ENCODE assay signal across 7 mouse cellular contexts in genomic region chr14:26579346-26580343, GRCm38 (mm10). TPM values are rescaled to one million over a fixed set of nuclear protein-coding genes. Genes with fewer than 3 reads are reported as not detected.
DNase-seq lines count a peak whose midpoint lies in the region; ATAC-seq lines count a peak whose summit lies in the region.

No protein-coding gene starts in this region.

- intact Hi-C loops in gastrocnemius, postnatal 36 days (cut with DNase I), result loop anchor here (2.0 to 5.0 kb wide), 2 partner anchors 45 to 87 kb away; partner anchors contain the start of gene Slmap
- intact Hi-C loops in left cerebral cortex, postnatal 36 days (cut with DNase I), result loop anchor here (2.0 to 10.0 kb wide), 2 partner anchors 45 to 95 kb away; partner anchors contain the start of gene Slmap

- peak overlapping the region; percentile 100 for H3K9ac ChIP-seq in intestine, embryonic 16.5 days (ENCODE audit: low read depth, low read length)
- peak overlapping the region; percentile 99 for H3K9ac ChIP-seq in midbrain, embryonic 11.5 days (ENCODE audit: low read length)

- DNase-seq in adrenal gland, adult 18-20 months (ENCODE audit: low spot score in 2 of 2), result peak; percentile 84 to 87
- peak; percentile 97 for DNase-seq in embryo, embryonic 11 days
- peak; percentile 74 to 87 for DNase-seq in gastrocnemius, postnatal 36 days
- peak; percentile 85 to 88 for DNase-seq in left cerebral cortex, postnatal 36 days (ENCODE audit: low spot score in 2 of 2)
- peak; percentile 98 for DNase-seq in midbrain, embryonic 11.5 days (ENCODE audit: low spot score, missing footprints)
- DNase-seq in skeletal muscle tissue, adult 2 months (ENCODE audit: low read depth, low spot score), result peak; percentile 89

- H3K4me3 ChIP-seq in intestine, embryonic 16.5 days (ENCODE audit: low read length), result peak overlapping the region; percentile 96
- peak overlapping the region; percentile 92 for H3K4me3 ChIP-seq in midbrain, embryonic 11.5 days (ENCODE audit: low read depth, low read length)

- no peaks in the 10 kb centered on the region for H3K36me3 ChIP-seq in intestine, embryonic 16.5 days (ENCODE audit: control insufficient read depth, insufficient read depth, low read length)
- peaks cover 5% of the 10 kb centered on the region; the same call in 1 of the 2 replicates for H3K36me3 ChIP-seq in midbrain, embryonic 11.5 days (ENCODE audit: control insufficient read depth, insufficient read depth, low read length)

- H3K4me1 ChIP-seq in intestine, embryonic 16.5 days (ENCODE audit: control insufficient read depth, insufficient read depth, low read length), result peaks cover 8% of the 10 kb centered on the region
- H3K4me1 ChIP-seq in midbrain, embryonic 11.5 days (ENCODE audit: control insufficient read depth, insufficient read depth, low read length), result peaks cover 4% of the 10 kb centered on the region; the same call in 1 of the 2 replicates

- no peaks in the 10 kb centered on the region for H3K27me3 ChIP-seq in intestine, embryonic 16.5 days (replicated peaks; ENCODE audit: control insufficient read depth, insufficient read depth, low read length)
- no peaks in the 10 kb centered on the region for H3K27me3 ChIP-seq in midbrain, embryonic 11.5 days (ENCODE audit: control insufficient read depth, insufficient read depth, low read length)

- H3K9me3 ChIP-seq in intestine, embryonic 16.5 days (ENCODE audit: control insufficient read depth, low read length), result no peaks in the 10 kb centered on the region
- no peaks in the 10 kb centered on the region for H3K9me3 ChIP-seq in midbrain, embryonic 11.5 days (ENCODE audit: control insufficient read depth, low read length)

- ATAC-seq in intestine, embryonic 16.5 days, result peak; percentile 95
- ATAC-seq in midbrain, embryonic 11.5 days (ENCODE audit: low FRiP score), result peak; percentile 95

- WGBS in intestine, embryonic 16.5 days, result under 1% methylated on average over 68 of the region's 79 CpGs
- WGBS in midbrain, embryonic 11.5 days, result under 1% methylated on average over 75 of the region's 79 CpGs

- H3K4me2 ChIP-seq in intestine, embryonic 16.5 days (ENCODE audit: low read depth, low read length), result peak overlapping the region; percentile 78
- peak overlapping the region; percentile 79 for H3K4me2 ChIP-seq in midbrain, embryonic 11.5 days

- peak overlapping the region; percentile 100 for H3K27ac ChIP-seq in intestine, embryonic 16.5 days (ENCODE audit: low read length)
- peak overlapping the region; percentile 89 for H3K27ac ChIP-seq in midbrain, embryonic 11.5 days (ENCODE audit: low read depth, low read length)

RNA-seq across cellular contexts. Expression of gene Dennd6a, which starts 6.0 kb away (rescaled TPM):
- 10 to 100 TPM; 27.5 to 33.1 TPM for total RNA-seq in adrenal gland, adult 18-20 months (2021)
- 1 to 10 TPM; 7.3 to 7.4 TPM for total RNA-seq in gastrocnemius, postnatal 36 days (2021)
- 21.6 and 22.9 TPM in 2 replicates for polyA plus RNA-seq in intestine, embryonic 16.5 days (2015; fragmentation: Nextera tagmentation; extraction: Ambion mirVana)
- 10 to 100 TPM; 23.6 to 26.7 TPM for total RNA-seq in left cerebral cortex, postnatal 36 days (2021)
- 37.9 and 39.7 TPM in 2 replicates for polyA plus RNA-seq in midbrain, embryonic 11.5 days (2014; fragmentation: Nextera tagmentation; extraction: Ambion mirVana)

RNA-seq across cellular contexts. Expression of gene Slmap, which starts 44.9 kb away (rescaled TPM):
- total RNA-seq in adrenal gland, adult 18-20 months (2021), result 10 to 100 TPM; 81.3 to 88.8 TPM
- 10 to 100 TPM; 73.2 to 87.8 TPM for total RNA-seq in gastrocnemius, postnatal 36 days (2021)
- 40.4 and 42.7 TPM in 2 replicates for polyA plus RNA-seq in intestine, embryonic 16.5 days (2015; fragmentation: Nextera tagmentation; extraction: Ambion mirVana)
- 100 to 1,000 TPM; 111 to 116 TPM for total RNA-seq in left cerebral cortex, postnatal 36 days (2021)
- 21.3 and 24.8 TPM in 2 replicates for polyA plus RNA-seq in midbrain, embryonic 11.5 days (2014; fragmentation: Nextera tagmentation; extraction: Ambion mirVana)

RNA-seq across cellular contexts. Expression of gene Arf4, which starts 58.2 kb away (rescaled TPM):
- 100 to 1,000 TPM; 200 to 211 TPM for total RNA-seq in adrenal gland, adult 18-20 months (2021)
- total RNA-seq in gastrocnemius, postnatal 36 days (2021), result 10 to 100 TPM; 28.0 to 28.4 TPM
- polyA plus RNA-seq in intestine, embryonic 16.5 days (2015; fragmentation: Nextera tagmentation; extraction: Ambion mirVana), result 615 and 619 TPM in 2 replicates
- 100 to 1,000 TPM; 108 TPM for total RNA-seq in left cerebral cortex, postnatal 36 days (2021)
- 586 and 633 TPM in 2 replicates for polyA plus RNA-seq in midbrain, embryonic 11.5 days (2014; fragmentation: Nextera tagmentation; extraction: Ambion mirVana)

Comparison
In these comparisons a context has a peak if more than half of its experiments do, and no peak if none do; other contexts are left out.
1. Peak in every context shown above with its lines: DNase-seq, ATAC-seq, H3K4me3 ChIP-seq and H3K27ac ChIP-seq.